Mouse (Mus musculus) liver, postnatal 0 days (tissue): Measurements from ENCODE around the gene Ccdc38. TPM values are rescaled to one million over a fixed set of nuclear protein-coding genes. Genes with fewer than 3 reads are reported as not detected.

ENCODE experiments used
- ATAC-seq: fragments of 200-750 bp; cut with Nextera tagmentation; 2 replicates; pipeline ENCODE4 v1.8.0; 2017; ENCODE audit warnings: mild to moderate bottlenecking, moderate library complexity
- DNase-seq: peaks from one replicate; pipeline ENCODE4 v3.0.0-alpha.2; 2016
- H3K27ac ChIP-seq: fragments of 300-500 bp; sonication (generic); 2 replicates; pipeline ENCODE4 v1.5.1; 2014; ENCODE audit warnings: antibody characterized with exemption, moderate library complexity, mild to moderate bottlenecking, low read depth
- H3K27me3 ChIP-seq: fragments of 300-500 bp; sonication (generic); 2 replicates; pipeline ENCODE4 v1.6.1; 2014; ENCODE audit warnings: low read length, control low read depth, mixed read lengths; ENCODE audit not compliant: insufficient read depth
- H3K36me3 ChIP-seq: fragments of 300-500 bp; sonication (generic); replicated peaks from 2 replicates; pipeline ENCODE4 v1.6.1; 2014; ENCODE audit warnings: mild to moderate bottlenecking, control low read depth, low read length, moderate library complexity, mixed read lengths; ENCODE audit not compliant: insufficient read depth
- H3K4me1 ChIP-seq: fragments of 300-500 bp; sonication (generic); 2 replicates; pipeline ENCODE4 v1.6.1; 2014; ENCODE audit warnings: antibody characterized with exemption, mild to moderate bottlenecking, control low read depth; ENCODE audit not compliant: insufficient read depth
- H3K4me2 ChIP-seq: fragments of 300-500 bp; sonication (generic); 2 replicates; pipeline ENCODE4 v1.6.1; 2014; ENCODE audit warnings: low read depth, mild to moderate bottlenecking, low read length, moderate library complexity, mixed read lengths
- H3K4me3 ChIP-seq: fragments of 300-500 bp; sonication (generic); 2 replicates; pipeline ENCODE4 v1.5.1; 2014; ENCODE audit warnings: low read depth, low read length
- H3K9ac ChIP-seq: fragments of 300-500 bp; sonication (generic); replicated peaks from 2 replicates; pipeline ENCODE4 v1.6.1; 2014; ENCODE audit warnings: mild to moderate bottlenecking, moderate library complexity
- H3K9me3 ChIP-seq: fragments of 300-500 bp; sonication (generic); 2 replicates; pipeline ENCODE4 v1.6.1; 2016; ENCODE audit warnings: mild to moderate bottlenecking, control low read depth, low read length, mixed read lengths
- CTCF ChIP-seq: sonication (generic); IDR thresholded peaks from 2 replicates; pipeline ENCODE4 v1.5.1; 2016; ENCODE audit warnings: antibody characterized with exemption, low read depth
- EP300 ChIP-seq: IDR thresholded peaks from 2 replicates; pipeline ENCODE4 v1.6.1; 2016; ENCODE audit warnings: antibody characterized with exemption, low read depth, mild to moderate bottlenecking
- WGBS: fragments of 180-500 bp; shearing (Covaris S2); extraction: QIAGEN DNeasy Blood & Tissue Kit; methylation state at CpG from one replicate; pipeline ENCODE4 v1.1.7; 2014; ENCODE audit not compliant: insufficient replicate concordance; 5-methylcytosine and 5-hydroxymethylcytosine counted together
- polyA plus RNA-seq: library from polyadenylated mRNA; unstranded; fragments of >200 nt; fragmentation: Nextera tagmentation; extraction: Ambion mirVana; gene quantifications from 2 replicates; pipeline ENCODE4 v1.2.1, GENCODE M21; 2015

Gene Ccdc38
- polyA plus RNA-seq, 1 experiment from 2014 or later, result 0.36 TPM

GRCm38 (mm10) chr10:93633563-93633962 lies 93.1 kb downstream of the Ccdc38 start:
- Histone ChIP-seq H3K9me3 (no peaks in the 10 kb centered on the region; the same call in 1 of the 2 replicates), H3K27ac (no peak overlapping the region), H3K4me3 (no peak overlapping the region), H3K9ac (no peak overlapping the region), H3K4me1 (no peaks in the 10 kb centered on the region), H3K4me2 (no peak overlapping the region), H3K36me3 (no peaks in the 10 kb centered on the region), H3K27me3 (peaks cover 3% of the 10 kb centered on the region; the same call in 1 of the 2 replicates)
- 77% methylated on average over 5 of the region's 5 CpGs for WGBS
- ATAC-seq (no peak), DNase-seq (no peak)
- no peak for TF ChIP-seq EP300
- no peak for TF ChIP-seq CTCF

Other genes with a start within 250 kb of the Ccdc38 start
- gene Elk3, start 229.5 kb upstream of the Ccdc38 start, polyA plus RNA-seq, result 6.2 and 7.9 TPM in 2 replicates
- gene Lta4h, start 87.2 kb upstream of the Ccdc38 start, polyA plus RNA-seq, result 63.7 and 68.4 TPM in 2 replicates
- 30.0 and 44.0 TPM in 2 replicates for gene Hal, start 51.9 kb upstream of the Ccdc38 start, polyA plus RNA-seq
- gene Amdhd1, start 599 bp upstream of the Ccdc38 start, polyA plus RNA-seq, result 80.3 and 91.6 TPM in 2 replicates
- 45.4 and 53.0 TPM in 2 replicates for gene Snrpf, start 49.1 kb downstream of the Ccdc38 start, polyA plus RNA-seq
- gene Ntn4, start 100.0 kb downstream of the Ccdc38 start, polyA plus RNA-seq, result 0.39 and 0.74 TPM in 2 replicates